Mouse (Mus musculus): ENCODE data around the gene Asns.

DNA sequence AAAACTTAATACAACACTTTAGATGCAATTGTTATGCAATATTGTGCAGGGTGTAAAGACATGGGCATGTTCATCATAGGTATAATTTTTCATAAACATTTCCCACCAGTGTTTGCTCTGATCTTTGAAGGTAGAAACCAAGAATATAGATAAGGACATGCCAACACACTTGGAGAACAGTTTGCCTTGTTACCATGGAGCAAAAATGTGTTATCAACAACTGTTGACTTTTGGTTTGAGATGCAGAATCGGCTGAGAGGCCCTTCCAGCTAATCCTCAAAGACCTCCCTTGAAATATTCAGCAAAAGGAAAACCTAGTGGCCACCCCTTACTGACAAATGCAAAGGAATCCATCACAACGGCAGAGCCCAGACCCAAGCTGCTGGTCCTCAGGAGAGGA is 7.0 kb downstream of the Asns start:
- TF ChIP-seq EP300 (IDR thresholded peaks at IDR 0.05; ENCODE audit: low read depth) = no peak
- TF ChIP-seq CTCF (IDR thresholded peaks at IDR 0.05; ENCODE audit: low read depth) = no peak

Data from liver, embryonic 14.5 days (tissue).